Mouse (Mus musculus) adrenal gland, postnatal 36 days (tissue): ENCODE data around the gene Lrp8. TPM values are rescaled to one million over a fixed set of nuclear protein-coding genes. Genes with fewer than 3 reads are reported as not detected.

Experiments used
- DNase-seq, 2 experiments: peaks; one replicate each; pipeline ENCODE4 v3.0.0; 2021; ENCODE audit warnings: mixed read lengths in 1 of 2
- long read RNA-seq, 2 experiments: library from polyadenylated mRNA; stranded (forward); transcript quantifications; one replicate each; pipeline ENCODE4 v2.0.0; 2021; ENCODE audit warnings: borderline sequencing depth in 2 of 2
- total RNA-seq, 2 experiments: library from RNA; stranded (reverse); gene quantifications; 2 replicates each; pipeline ENCODE4 v1.2.3; 2021

Gene Lrp8
- total RNA-seq, result 10 to 100 TPM in 1 of 2 experiments, 1 to 10 TPM in 1; 7.2 to 12.3 TPM
- long read RNA-seq, experiment 1, partial matches to known transcripts, result 5 of 6 reads
- long read RNA-seq, experiment 1, other reads (novel, unspliced or antisense), result 1 of 6 reads
- long read RNA-seq, experiment 2, partial matches to known transcripts, result 1 of 2 reads
- long read RNA-seq, experiment 2, other reads (novel, unspliced or antisense), result 1 of 2 reads

DNA sequence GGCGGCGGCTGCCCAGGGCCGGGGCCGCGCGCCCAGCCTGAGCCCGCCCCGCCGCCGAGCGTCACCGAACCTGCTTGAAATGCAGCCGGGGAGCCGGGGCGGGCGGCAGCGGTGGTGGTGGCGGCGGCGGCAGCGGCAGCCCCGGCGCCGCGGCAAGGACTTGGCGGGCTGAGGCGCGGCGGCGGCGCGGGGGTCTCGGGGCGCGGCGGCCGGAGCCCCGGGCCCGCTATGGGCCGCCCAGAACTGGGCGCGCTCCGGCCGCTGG, at the start of gene Lrp8:
Lrp8 (plus strand) TSS at position 77 of the 265 bp plus-strand sequence.
- DNase-seq, result no peak

DNA sequence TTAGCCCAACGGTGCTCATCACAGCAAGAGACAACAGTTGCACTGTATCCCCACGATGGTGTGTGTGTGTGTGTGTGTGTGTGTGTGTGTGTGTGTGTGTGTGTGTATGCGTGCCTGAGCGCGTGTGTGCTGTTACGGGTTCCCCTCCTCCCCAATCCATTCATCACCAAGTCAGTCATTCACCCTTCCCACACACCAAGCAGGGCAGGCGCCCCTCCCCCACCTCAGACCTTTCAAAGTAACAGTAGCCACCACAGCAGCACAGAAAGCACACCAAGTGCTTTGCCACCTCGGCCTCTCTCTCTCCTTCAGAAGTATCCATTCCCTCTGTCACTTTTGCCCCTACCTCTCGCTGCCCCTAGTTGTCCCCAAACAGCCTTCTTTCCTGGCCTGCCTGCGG, 45.8 kb upstream of the Lrp8 start:
- no peak for DNase-seq

DNA sequence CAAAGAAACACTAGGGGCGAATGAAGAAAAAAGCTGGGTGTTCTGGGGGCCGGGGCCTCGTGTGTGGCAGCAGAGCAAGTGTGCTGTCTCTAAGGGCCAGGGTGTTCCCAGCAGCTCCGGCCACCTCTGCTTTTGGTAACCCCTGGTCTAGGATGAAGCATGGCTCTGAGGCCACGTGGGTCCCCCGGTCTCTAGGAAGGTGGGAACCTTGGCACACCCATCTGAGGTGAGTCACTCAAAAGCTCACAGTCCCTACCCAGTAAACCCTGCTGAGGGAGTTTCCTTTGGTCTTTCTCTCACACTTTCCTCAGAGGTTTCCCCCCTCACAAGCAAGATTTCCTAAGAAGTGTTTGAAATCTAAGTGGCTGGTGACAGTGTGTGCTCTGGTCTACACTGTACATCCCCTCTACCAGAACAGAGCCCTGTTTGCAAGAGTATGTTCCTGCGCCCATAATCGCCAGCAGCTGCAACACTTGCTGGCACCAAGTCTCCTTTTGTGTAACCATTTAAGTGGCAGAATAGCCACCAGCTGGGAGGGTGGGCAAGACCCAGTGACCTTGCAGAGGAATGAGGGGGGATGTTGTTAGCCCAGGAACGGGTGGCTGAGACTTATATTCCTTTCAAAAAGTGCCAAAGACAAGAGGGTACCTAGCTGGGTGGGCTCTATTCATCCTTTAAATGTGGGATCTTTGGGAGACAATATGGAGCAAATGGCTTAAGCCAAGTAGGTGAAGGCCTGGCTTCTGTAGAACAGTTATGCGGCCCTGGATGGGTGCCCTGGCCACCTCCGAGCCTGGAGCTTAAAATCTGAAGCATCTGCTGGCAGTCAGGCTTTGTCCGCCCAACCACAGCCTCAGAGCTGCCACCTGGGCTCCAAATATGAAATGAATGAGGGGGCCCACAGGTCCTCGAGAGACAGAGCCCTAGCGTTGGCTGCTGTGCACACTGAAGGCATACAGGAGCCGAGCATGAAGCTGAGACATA, 44.3 kb upstream of the Lrp8 start:
- no peak for DNase-seq

DNA sequence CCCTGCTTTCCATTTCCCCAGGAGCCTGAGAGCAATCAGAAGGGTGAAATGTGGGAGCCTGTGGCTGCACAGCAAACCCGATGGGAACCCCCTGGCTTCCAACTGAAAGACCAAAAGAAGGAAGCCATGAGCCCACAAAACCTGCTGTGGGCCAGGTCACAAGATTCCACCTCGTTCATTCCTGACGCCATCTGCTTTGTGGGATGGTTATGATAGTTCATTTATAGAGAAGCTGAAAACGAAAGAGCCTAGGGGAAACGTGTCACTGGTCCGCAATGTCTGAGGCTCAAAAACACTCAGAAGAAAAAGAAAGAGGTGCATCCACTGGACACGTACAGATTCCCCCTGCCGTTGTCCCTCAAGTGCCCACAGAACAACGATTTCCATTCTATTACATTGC, 43.1 kb upstream of the Lrp8 start:
- no peak for DNase-seq

DNA sequence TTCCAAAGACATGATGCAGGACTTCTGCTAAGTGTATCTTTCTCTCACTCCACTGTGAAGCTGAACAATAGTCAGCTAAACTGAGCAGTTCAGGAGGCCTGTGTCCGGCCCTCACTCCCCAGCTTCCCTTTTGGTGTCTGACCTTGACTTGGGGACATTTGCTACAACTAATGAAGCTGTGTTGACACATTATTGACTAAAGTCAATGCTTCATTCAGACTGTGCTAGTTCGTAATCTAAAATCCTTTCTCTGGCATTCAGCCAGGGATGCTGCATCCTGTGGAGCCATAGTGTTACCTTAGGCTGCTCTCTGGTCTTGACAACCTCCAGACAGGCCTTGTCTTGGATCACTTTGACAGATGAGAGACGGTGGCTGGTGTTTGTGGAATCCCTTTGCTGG, 39.1 kb upstream of the Lrp8 start:
- no peak for DNase-seq

DNA sequence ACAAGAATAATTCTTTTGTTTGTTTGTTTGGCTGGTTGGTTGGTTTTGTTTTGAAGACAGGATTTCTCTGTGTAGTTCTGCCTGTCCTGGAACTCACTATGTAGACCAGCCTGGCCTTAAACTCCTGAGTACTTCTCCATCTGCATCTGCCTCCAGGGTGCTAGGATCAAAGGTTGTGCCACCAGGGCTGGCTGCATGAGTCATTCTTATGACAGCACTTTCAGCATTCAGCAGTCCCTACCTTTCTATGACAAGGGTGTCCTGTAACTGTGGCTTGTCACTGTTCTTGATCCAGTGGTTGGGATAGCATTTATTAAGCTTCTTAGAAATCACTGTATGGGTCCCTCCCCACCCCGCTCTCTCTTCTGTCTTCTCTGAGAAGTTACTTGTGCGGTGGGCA, 38.5 kb upstream of the Lrp8 start:
- no peak for DNase-seq

DNA sequence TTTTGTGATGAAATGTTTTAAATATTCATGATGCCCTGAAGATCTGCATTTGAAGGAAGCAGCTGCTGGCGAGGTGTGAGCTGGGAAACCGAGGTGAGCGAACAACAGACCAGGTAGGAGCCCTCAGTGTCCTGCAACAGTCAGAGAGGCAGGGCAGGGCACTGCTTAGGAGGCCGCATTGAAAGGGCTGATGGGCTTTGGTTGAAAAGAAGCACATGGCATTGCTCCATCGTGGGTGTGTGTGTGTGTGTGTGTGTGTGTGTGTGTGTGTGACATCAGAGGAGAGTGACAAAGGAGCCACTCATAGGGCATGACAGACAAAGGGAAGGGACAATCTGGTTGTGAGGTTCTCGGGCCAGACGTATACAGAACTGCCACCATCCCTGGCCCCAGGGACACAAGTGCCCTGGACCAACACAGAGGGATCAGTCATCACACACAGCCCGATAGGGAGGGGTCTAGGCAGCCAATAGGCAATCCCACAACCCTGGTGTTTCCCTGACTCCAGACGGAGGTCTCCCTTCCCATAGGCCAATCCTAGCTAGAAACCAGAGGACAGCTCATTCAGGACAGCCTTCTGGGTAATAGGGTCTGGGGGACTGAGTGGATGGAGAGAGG, 36.8 kb upstream of the Lrp8 start:
- DNase-seq, result no peak

DNA sequence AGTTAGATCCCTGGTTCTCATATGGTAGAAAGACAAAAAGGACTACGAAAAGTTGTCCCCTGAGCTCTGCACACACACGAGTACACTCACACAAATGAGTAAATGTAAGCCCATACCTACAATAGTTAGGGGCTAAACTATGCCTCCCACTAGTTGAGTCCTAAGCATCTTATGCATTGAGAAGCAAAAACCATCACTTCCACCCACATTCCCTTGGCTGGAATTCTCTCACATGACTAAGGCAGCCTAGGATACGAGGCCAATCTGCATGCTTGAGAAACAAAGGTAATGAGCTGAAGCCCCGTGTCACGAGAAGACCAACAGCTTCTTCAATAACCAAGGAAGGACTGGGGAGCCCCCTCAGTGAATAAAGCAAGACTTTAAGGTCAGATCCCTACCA, 35.9 kb upstream of the Lrp8 start:
- DNase-seq, result no peak

DNA sequence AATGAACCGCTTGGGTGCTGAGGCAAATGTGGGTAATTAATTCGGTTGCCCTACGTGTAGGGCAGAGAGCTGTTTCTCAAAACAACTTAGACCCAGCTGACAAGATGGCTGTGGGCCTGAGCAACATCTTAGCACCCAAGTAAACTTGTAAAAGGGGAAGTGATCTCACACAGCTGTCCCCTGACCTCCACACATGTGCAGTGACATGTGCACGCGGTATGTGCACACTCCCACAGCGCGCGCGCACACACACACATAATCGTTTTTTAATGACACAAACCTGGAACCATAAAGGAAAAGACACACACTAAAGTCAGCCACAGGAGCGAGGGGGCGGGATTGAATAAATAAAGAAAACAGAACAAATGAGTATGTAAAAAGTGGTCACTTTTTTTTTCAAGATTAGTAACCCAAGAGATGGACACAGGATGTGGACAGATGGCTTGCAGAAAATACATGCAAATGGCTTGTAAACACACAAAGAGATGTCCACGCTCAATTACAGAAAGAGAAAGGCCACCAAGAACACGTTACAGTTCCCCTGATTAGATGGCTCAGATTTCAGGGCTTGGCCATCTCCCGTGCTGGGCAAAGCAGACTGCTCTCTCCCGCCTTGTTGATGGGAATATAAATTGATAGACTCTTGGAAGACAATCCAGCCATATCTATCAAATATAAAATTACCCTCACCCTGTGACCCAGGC, 29.8 kb upstream of the Lrp8 start:
- no peak for DNase-seq

DNA sequence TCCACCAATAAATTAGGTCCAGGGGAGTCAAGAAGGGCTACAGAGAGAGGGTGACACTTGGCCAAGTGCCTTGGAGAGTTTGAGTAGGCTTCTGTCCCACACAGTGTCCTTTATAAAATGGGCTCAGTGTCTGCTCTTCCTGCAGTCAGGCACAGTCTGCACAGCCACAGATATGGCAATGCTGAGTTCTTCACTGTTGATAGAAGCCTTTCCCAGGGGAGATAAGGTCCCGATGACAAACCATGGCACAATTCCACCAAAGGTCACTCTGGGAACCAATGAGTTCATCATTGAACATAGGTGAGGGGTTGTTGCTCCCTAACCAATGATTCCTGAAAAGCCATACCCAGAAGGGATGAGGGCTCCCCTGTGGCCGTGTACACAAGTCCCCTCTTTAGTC, 27.2 kb upstream of the Lrp8 start:
- no peak for DNase-seq

DNA sequence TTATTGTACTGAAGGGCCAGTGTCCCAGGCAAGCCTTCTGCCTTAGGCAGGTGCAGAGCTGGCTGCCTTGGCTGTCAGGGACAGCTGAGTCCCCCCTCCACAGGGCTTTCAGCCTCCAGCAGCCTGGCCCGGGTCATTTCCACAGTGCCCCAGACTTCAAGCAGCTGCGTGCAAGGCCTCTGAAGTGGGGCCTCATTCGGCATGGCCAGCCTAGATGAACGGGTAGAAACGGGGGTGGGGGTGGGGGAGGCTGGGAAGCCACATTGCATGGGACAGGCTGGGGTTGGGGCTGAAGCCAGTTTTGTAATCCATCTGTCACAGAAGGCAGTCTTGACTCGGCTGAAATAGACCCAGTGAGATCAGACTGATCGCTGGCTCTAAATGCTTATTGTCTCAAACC, 26.4 kb upstream of the Lrp8 start:
- DNase-seq, result no peak

DNA sequence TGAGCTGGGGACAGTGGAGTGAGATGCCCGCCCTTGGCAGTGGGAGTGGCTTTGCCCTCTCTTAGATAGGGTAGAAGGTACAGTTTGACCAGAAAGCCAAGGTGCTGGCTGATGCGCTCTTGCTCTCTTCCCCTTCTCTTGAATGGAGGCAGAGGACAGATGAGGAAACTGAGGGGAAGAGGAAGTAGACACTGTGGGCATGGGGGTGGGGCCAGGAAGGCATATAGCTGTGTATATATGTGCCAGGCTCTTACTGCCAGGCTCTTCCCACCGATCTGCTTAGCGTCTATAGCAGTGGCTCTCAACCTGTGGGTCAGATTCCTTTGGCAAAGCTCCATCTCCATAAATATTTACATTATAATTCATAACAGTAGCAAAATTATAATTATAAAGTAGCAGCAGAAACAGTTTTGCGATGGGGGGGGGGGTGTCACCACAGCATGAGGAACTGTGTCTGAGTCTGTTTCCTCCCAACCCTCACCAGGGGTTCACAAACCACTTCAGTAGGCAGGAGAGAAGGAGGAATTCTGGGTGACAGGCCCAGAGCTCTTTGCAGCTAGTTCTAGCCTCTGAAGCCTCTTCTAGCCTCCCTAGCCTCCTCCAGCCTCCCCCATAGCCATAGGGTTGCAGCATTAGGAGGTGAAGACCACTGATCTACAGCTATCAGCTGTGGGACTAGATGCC, 24.9 kb upstream of the Lrp8 start:
- no peak for DNase-seq

DNA sequence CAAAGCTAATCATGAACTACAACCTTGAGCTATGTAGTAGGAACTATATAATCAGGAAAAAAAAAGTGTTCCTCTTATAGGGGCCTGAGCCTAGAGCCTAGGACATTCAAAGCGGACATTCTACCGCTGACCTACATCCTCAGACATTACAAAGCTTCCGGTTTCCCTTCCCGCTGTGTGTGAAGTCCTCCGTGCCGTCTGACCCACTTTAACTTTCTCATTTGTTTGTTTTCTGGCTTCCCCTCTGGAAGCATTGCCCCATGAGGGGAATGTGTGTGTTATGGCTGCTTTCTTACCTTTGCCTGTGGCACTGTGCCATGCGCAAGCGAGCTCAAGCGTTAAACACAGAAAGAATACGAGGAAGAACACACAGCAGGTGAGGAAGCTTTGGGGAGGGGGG, 18.5 kb upstream of the Lrp8 start:
- no peak for DNase-seq

DNA sequence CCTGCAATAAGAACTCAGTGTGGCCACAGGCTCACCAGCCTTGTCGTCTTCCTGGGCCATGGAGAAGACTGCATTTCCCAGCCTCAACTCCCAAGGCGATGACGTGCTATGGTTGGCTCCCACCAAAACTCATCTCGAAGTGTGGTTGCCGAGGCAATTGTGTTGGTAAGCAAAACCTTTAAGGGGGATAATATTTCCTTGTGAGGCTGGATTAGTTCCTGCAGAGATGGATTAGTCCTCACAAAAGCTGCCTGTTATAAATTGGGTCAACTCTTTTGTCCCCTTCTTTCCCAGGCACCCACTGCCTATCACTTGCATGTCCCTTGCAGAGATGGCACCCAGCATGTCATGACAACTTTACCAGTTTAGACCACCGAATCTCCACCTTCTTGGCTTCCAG, 13.2 kb upstream of the Lrp8 start:
- no peak for DNase-seq

DNA sequence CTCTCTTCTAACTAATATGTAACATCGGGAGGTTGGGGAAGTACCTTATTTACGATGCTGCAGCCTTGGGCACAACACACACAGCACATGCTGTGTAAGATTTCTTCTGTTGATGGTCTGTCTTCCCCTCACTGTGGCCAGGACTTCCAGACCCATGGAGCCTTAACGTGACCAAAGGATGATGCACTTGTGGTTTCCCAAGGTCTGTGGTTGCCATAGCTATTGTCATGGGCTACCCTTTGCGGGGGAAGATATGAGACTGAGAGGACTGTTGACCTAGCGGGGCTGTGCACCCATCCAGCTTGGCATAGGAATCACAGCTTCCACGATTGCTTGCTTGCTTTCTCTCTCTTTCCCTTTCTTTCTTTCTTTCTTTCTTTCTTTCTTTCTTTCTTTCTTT, 1.3 kb upstream of the Lrp8 start:
- no peak for DNase-seq

DNA sequence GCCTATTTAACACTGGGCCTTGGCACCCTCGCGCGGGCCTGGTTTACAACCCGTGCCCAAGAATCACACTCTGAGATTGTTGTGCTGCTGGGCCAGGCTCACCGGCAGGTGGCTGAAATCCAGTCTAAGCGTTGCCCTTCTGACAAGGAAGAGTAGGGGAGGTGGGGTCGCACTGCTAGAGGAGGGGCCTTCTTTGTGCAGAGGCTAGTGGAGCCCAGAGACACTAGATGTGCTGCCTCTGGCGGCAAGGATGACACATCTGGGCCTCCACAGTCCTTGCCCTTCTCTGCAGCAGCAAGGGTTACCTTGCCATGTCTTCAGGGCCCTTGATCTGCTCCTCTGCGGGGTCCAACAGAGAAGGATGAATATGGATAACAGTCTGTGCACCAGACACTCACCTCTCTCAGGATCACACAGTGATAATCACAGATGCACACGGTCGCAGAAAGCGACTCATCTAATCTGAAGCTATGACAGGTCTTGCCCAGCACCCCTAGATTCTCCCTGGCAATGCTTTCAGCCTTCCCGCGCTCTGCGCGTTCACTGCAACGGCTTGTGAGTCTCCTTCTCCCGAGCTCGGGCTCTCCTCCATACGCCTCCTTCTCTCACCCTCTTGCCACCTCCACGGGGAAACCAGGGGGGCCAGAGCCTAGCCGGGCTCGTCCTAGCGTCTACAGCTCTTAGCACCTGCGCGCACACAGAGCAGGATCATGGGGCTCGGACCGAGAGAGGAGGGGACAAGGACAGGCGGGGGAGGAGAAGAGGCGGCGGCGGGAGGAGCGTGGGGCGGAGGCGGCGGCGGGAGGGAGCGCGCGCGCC, 486 bp upstream of the Lrp8 start:
- peak; percentile 89 to 91 for DNase-seq

DNA sequence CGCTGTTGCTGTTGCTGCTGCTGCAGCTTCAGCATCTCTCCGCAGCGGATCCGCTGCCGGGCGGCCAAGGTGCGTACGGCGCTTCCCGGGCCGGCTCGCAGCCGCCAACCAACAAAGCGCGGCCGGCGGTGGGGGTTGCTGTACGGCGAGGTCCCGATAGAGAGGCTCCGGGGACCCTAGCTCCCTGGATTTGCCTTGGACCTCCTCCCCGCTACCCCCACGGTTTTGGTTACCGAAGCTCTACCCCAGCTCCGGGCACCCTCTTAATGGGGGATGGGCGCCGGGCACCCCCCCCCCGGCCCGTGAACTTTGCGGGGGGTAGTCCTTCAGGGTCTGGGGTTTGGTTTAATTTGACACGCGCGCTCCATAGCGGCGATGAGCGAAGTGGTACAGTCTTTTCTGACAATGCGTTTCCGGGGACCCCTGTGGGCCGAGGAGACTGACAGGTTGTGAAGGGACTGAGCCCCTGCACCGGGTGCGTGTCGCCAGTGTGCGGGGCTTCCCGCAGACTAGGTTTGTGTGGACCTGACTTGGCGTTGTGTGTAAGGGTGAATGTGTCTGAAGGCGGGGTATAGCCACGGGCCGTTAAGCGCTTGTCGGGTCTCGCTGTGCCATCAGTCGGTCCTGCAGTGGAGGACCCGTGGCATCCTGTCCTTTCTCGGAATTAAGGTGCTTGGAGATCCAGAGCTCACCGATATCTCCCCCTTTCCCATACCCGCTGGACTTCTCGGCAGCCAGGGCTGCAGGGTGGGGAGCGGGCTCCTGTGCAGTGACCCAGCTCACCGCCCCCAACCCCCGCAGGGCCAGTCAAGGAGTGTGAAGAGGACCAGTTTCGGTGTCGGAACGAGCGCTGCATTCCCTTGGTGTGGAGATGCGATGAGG, 630 bp downstream of the Lrp8 start:
- DNase-seq, result peak in 1 of 2 experiments; percentile 17

DNA sequence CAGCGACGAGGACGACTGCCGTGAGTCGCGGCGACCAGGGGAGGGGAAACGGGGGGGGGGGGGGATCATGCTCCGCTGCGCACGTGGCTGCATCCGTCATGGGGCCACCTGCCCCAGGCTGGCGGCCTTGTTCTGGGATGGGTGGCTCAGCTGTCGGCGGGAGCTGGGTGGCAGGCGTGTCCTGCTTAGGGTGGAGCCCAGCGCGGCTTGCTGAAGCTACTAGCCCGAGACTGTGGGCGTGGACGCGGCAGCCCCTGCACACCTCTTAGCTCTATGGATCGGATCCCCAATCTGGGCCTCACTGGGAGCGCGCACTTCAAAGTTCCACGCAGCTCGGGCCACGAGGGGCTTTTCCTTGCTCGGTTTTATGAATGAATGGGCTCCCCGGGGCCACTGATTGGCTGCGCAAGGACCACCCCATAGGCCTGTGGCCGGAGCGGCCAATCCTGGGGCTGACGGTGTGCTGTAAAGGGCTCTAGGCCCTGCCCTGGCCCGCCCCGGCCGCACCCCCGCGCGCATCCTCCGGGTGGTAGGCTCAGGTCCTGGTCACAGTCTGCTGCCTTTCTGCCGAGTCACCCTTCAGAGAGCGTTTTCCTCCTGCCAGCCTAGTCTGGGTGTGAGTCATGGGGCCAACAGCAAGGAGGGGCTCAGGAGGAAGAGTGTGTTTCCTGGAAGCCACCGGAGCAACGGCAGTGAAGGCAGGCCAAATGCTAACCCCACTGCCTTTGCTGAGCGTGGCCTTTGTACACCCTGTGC, 1.5 kb downstream of the Lrp8 start:
- peak; percentile 93 to 95 for DNase-seq

DNA sequence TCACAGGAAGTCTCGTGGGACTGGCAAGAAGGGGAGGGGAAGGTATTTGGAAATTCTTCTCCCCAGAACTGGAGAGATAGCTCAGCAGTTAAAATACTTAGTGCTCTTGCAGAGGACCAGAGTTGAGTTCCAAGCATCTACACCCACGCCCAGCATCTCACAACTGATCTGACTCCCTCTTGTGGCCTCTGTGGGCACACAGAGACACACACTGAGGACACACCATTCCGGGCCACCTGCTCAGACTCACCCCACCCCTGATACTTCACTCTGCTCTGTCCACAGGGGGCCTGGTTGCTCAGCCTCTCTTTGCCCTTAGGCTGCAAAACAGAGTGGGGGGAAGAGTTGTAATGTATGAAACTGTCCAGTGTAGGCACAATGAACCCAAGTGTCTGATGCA, 3.4 kb downstream of the Lrp8 start:
- DNase-seq, result no peak

DNA sequence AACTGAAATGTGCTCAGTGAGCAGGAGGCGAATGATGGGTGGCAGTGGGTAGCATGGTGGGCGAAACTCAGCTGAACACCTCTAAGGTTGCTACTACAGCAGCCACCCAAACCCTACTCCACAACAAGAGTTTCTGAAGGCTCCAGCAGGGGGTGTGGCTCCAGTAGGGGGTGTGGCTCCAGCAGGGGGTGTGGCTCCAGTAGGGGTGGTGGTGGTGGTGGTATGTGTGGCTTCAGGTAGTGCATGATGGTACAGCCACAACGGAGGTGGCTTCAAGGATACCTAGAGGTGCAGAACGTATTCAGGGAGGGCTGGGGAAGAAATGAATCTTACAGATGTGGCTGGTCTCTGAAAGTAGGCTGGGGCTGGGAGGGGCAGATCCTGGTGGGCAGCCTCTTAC, 5.7 kb downstream of the Lrp8 start:
- no peak for DNase-seq
